Mouse (Mus musculus) fat pad, adult 2 months (tissue): Measurements from ENCODE around the gene Gm3468.
"Not testable (repeated sequence)": the region's sequence is repeated elsewhere in the genome, so short reads cannot be mapped to it uniquely, and the experiment has no call there.

Source experiments
- DNase-seq: peaks from one replicate; pipeline ENCODE4 v3.0.0-alpha.2; 2011; ENCODE audit warnings: low read depth, low spot score; ENCODE audit errors: extremely low read depth

Gene Gm3468

DNA sequence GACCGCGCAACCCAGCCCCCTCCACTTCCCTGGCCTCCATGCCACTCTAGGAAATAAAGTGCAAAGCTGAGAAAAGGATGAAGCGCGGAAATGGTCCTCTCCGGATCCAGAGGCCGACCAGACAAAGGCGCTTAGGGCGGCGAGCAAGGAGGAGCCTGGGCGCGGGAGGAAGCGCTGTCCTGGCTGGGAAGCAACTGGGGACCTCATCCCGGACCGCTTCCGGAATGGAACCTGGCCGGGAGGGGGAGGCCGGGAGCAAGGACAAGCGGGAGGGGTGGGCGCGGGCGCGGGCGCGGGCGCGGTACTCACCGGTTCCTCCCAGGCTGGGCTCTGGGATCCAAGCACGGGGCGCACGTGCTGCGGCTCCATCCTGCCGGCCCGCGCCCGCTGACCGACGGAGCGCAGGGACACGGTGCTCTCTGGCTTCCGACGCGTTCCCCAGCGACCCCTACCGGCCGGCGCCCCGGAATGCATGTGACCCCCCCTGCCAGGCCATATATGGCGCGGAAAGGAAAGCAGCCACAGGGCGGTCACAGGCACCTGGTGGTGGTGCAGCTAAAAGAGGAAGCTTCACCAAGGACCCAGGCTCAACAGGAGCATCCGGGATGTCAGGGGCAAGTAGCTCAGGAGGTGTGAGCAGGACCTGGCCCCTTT, at the start of gene Gm3468:
TSS of gene Gm3468 (minus strand) at position 394 of the 654 bp plus-strand sequence.
- DNase-seq = not testable (repeated sequence)

DNA sequence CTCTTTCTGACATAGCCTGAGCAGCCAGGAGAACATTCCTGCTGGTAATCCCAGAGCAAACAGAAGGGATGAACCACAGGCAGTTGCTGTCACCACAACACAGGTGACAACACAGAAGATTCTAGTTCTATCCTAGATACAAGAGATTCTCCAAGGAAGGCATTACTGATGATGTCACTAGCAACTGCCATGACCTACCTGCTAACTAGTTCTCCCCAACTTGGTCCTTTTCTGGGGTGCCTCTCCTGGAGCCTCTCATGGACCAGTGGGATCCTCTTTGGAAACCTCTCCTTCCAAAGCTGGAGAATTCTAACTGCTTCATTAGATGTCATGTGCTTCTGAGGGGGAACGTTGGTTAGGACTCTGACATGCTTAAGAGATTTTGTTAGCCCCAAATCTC, 17.2 kb upstream of the Gm3468 start, which contains the start of gene Gm3476:
TSS of gene Gm3476 (minus strand) at position 101 of the 400 bp plus-strand sequence.
- not testable (repeated sequence) for DNase-seq

- not testable (repeated sequence) for DNase-seq
Observed at GRCm38 (mm10) chr14:6107500-6107899, 965 bp downstream of the Gm3468 start.

DNA sequence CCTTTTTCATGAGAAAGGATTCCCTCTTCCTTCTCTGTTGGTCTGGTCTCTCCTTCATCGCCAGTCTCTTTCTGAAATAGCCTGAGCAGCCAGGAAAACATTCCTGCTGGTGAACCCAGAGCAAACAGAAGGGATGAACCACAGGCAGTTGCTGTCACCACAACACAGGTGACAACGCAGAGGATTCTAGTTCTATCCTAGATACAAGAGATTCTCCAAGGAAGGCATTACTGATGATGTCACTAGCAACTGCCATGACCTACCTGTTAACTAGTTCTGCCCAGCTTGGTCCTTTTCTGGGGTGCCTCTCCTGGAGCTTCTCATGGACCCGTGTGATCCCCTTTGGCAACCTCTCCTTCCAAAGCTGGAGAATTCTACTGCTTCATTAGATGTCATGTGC, 14.6 kb downstream of the Gm3468 start, which contains the start of gene Gm8206:
TSS of gene Gm8206 (minus strand) at position 101 of the 400 bp plus-strand sequence.
- DNase-seq = not testable (repeated sequence)

DNA sequence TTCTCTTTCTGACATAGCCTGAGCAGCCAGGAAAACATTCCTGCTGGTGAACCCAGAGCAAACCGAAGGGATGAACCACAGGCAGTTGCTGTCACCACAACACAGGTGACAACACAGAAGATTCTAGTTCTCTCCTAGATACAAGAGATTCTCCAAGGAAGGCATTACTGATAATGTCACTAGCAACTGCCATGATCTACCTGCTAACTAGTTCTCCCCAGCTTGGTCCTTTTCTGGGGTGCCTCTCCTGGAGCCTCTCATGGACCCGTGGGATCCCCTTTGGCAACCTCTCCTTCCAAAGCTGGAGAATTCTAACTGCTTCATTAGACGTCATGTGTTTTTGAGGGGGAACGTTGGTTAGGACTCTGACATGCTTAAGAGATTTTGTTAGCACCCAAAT, 50.3 kb downstream of the Gm3468 start, which contains the start of gene Gm6337:
TSS of gene Gm6337 (minus strand) at position 101 of the 400 bp plus-strand sequence.
- DNase-seq = not testable (repeated sequence)
